Mouse (Mus musculus) olfactory bulb, adult 2 months (tissue): ENCODE data around the gene Rin2.

Experiments
- CTCF ChIP-seq: fragments of 200-500 bp; IDR thresholded peaks from 2 replicates; pipeline ENCODE4 v1.5.1; 2012; ENCODE audit warnings: low read depth, mild to moderate bottlenecking, low read length, moderate library complexity; ENCODE audit not compliant: insufficient read depth
- POLR2A ChIP-seq: fragments of 200-500 bp; IDR thresholded peaks from 2 replicates; pipeline ENCODE4 v1.6.1; 2012; ENCODE audit warnings: mild to moderate bottlenecking, low read depth, low read length, moderate library complexity; ENCODE audit not compliant: insufficient read depth

GRCm38 (mm10) chr2:145866238-145866637, 191.2 kb downstream of the Rin2 start:
- TF ChIP-seq POLR2A (no peak), CTCF (no peak)
